Mouse (Mus musculus) heart, adult 2 months (tissue): Measurements from ENCODE around the gene H2-Ob.

ENCODE experiments used
- CTCF ChIP-seq: fragments of 200-600 bp; IDR thresholded peaks from 2 replicates; pipeline ENCODE4 v1.8.1; 2022; ENCODE audit warnings: antibody characterized with exemption, mild to moderate bottlenecking, moderate library complexity
- POLR2A ChIP-seq: fragments of 200-500 bp; IDR thresholded peaks from 2 replicates; pipeline ENCODE4 v1.6.1; 2011; ENCODE audit warnings: mild to moderate bottlenecking, low read depth, low read length, control low read depth; ENCODE audit not compliant: insufficient read depth

DNA sequence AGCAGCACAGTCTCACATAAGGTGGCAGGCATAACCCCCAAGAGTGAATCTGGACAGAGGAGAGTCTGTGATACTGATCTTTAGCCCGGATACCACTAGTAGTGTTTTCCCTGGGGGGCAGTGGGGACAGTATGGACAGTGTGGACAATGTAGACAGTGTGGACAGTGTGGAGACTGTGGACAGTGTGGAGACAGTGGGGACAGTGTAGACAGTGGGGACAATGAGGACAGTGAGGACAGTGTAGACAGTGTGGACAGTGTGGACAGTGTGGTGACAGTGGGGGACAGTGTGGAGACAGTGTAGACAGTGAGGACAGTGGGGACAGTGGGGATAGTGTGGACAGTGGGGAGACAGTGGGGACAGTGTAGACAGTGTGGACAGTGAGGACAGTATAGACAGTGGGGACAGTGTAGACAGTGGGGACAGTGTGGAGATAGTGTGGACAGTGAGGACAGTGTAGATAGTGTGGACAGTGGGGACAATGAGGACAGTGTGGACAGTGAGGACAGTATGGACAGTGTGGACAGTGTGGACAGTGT is 41.9 kb downstream of the H2-Ob start:
- no peak for TF ChIP-seq CTCF
- TF ChIP-seq POLR2A, result no peak
